Mouse (Mus musculus) liver, postnatal 0 days (tissue): Measurements from ENCODE around the gene Zc3h7b.

Experiments used
- CTCF ChIP-seq: sonication (generic); IDR thresholded peaks from 2 replicates; pipeline ENCODE4 v1.5.1; 2016; ENCODE audit warnings: antibody characterized with exemption, low read depth
- EP300 ChIP-seq: IDR thresholded peaks from 2 replicates; pipeline ENCODE4 v1.6.1; 2016; ENCODE audit warnings: antibody characterized with exemption, low read depth, mild to moderate bottlenecking

DNA sequence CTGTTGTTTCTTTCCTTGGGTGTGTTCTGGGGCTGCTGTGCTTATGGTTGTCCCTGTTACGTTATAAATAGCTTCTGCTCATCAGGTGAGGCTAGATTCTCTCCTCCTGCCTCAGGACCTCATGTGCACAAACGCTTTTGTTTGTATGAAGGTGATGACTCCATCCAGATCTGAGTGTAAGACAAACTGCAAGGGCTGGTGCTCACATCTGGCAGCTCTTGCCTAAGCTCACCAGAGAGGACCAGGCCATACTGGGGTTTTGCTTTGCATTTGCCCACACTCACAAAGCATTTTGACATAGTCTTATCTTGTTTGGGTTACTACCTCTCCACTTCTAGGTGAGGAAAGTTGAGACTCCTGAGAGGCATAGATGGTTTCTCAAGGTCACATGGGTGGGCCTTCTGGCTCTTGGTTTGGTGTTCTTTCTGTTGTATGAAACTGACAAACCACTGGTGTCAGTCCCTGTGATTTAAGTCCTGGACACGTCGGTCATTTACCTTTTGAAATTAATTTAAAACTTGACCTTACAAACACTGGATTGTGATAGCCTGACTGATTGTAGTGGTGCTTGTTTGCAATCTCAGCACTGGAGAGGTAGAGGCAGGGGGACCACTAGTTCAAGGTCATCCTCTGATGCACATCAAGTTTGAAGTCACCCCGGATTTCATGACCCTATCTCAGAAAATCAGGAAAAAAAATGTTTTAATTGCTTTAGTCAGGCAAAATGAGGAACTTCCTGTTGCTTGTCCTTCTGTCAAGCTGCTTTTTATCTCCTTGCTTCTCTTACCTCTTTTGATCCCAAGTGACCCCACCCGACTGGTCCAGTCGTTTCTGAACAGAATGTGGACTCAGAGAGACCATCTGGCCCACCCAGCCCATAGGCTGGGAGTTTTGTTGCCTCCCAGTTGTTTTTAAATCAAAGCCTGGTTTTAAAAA is 68.1 kb downstream of the Zc3h7b start:
- TF ChIP-seq EP300 (no peak), CTCF (no peak)
